Mouse (Mus musculus) embryonic facial prominence, embryonic 13.5 days (tissue): ENCODE results near the gene Phlda3. TPM values are rescaled to one million over a fixed set of nuclear protein-coding genes. Genes with fewer than 3 reads are reported as not detected.

Experiments used
- ATAC-seq: fragments of 200-750 bp; cut with Nextera tagmentation; 2 replicates; pipeline ENCODE4 v1.8.0; 2017; ENCODE audit warnings: low read depth; ENCODE audit not compliant: insufficient number of reproducible peaks, insufficient read depth, low FRiP score, low TSS enrichment
- H3K27ac ChIP-seq: fragments of 300-500 bp; sonication (generic); 2 replicates; pipeline ENCODE4 v1.5.1; 2015; ENCODE audit warnings: moderate library complexity, mild to moderate bottlenecking, inconsistent platforms
- H3K27me3 ChIP-seq: fragments of 300-500 bp; sonication (generic); 2 replicates; pipeline ENCODE4 v1.6.1; 2015; ENCODE audit warnings: mild to moderate bottlenecking, inconsistent platforms
- H3K36me3 ChIP-seq: fragments of 300-500 bp; sonication (generic); 2 replicates; pipeline ENCODE4 v1.6.1; 2015; ENCODE audit warnings: mild to moderate bottlenecking, inconsistent platforms
- H3K4me1 ChIP-seq: fragments of 300-500 bp; sonication (generic); 2 replicates; pipeline ENCODE4 v1.6.1; 2015; ENCODE audit warnings: inconsistent platforms
- H3K4me2 ChIP-seq: fragments of 300-500 bp; sonication (generic); 2 replicates; pipeline ENCODE4 v1.6.1; 2015; ENCODE audit warnings: moderate library complexity, mild to moderate bottlenecking, inconsistent platforms
- H3K4me3 ChIP-seq: fragments of 300-500 bp; sonication (generic); 2 replicates; pipeline ENCODE4 v1.5.1; 2015; ENCODE audit warnings: mild to moderate bottlenecking, inconsistent platforms
- H3K9ac ChIP-seq: fragments of 300-500 bp; sonication (generic); 2 replicates; pipeline ENCODE4 v1.6.1; 2015; ENCODE audit warnings: mild to moderate bottlenecking, inconsistent platforms
- H3K9me3 ChIP-seq: fragments of 300-500 bp; sonication (generic); 2 replicates; pipeline ENCODE4 v1.6.1; 2016; ENCODE audit warnings: inconsistent platforms
- WGBS: fragments of 180-500 bp; shearing (Covaris S2); methylation state at CpG from one replicate; pipeline ENCODE4 v1.1.7; 2015; ENCODE audit warnings: mixed read lengths; 5-methylcytosine and 5-hydroxymethylcytosine counted together
- polyA plus RNA-seq: library from polyadenylated mRNA; unstranded; fragments of >200 nt; fragmentation: Nextera tagmentation; extraction: Ambion mirVana; gene quantifications from 2 replicates; pipeline ENCODE4 v1.2.1, GENCODE M21; 2015

Gene Phlda3
- 78.0 and 85.6 TPM in 2 replicates for polyA plus RNA-seq

DNA sequence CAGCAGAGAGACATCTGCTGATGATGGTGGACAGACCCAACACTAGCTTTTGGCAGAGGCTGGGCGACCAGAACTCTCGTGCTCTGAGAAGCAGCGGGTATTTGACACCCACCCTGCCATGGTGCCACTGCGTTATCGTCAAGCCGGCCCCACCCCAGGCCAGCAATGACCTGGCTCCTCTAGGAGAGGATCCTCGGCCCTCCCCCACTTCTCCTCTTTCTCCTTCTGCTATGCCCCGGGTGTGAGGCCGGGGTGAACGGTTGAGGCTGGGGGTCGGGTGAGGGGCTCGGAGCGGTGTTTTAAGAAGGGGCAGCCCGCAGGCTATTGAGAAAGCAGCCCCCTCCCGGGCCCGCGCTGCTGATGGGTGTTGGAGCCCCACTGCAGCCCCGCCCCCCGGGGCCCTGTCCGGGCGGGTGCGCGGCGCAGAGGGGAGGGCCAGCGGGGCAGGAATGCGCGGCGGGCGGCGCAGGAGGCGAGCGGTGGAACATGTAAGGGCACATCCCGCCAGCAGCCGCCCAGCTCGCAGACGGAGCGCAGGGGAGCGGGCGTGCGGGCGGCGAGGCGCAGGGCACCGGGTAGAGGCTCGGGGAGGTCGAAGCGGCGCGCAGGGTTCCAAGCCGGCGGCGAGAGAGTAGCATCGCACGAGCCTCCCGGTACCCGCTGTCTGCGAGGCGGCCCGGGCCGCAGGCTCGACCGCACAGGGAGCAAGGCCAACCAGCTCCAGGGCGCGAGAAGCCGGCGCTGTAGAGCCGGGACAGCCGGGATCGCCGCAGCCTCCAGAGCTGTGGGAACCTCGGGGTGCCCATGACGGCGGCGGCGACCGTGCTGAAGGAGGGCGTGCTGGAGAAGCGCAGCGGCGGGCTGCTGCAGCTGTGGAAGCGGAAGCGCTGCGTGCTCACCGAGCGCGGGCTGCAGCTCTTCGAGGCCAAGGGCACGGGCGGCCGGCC lies at the start of gene Phlda3:
Gene Phlda3 (plus strand): TSS at position 475 of the 947 bp plus-strand sequence.
- Histone ChIP-seq H3K9me3 (no peaks in the 10 kb centered on the region), H3K9ac (peak within 1 kb of the TSS; percentile 95), H3K4me3 (peak within 1 kb of the TSS; percentile 81), H3K27me3 (no peaks in the 10 kb centered on the region), H3K36me3 (peaks cover 15% of the 10 kb centered on the region), H3K27ac (peak within 1 kb of the TSS; percentile 96), H3K4me1 (peaks cover 65% of the 10 kb centered on the region), H3K4me2 (peak within 1 kb of the TSS; percentile 87)
- ATAC-seq: peak; percentile 85
- WGBS: under 1% methylated on average over 79 of the region's 90 CpGs

DNA sequence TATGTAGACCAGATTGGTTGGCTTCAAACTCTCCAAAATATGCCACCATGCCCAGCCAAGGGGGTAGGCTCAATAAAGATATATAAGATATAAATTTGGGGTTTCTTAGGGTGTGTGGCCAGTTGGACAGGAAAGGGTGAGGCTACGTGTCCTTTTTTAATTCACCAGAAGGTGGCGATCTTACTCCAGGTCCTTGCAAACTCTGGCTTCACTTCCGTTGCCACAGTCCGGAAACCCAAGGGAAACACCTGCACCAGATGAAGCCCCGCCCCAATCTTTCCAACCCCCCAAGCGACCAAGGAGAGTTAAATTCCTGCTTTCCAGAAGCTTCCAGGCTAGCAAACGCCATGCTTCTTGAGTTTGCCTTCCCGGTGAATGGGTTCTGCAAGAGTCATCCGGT lies 46.4 kb upstream of the Phlda3 start:
- no peak for ATAC-seq
- H3K4me2 ChIP-seq: no peak overlapping the region

GRCm38 (mm10) chr1:135719983-135720382 lies 45.9 kb upstream of the Phlda3 start, which contains the start of gene Csrp1:
Gene Csrp1, plus strand, starts transcription at chr1:135720061.
- 67% methylated on average over 6 of the region's 6 CpGs for WGBS
- no peaks in the 10 kb centered on the region for H3K27me3 ChIP-seq
- 0 out of 2 replicates have a peak within 1 kb of the TSS, but pooled peaks have one; percentile 27 for H3K9ac ChIP-seq
- no peaks in the 10 kb centered on the region for H3K9me3 ChIP-seq
- no peak within 1 kb of the TSS for H3K27ac ChIP-seq
- no peak within 1 kb of the TSS for H3K4me3 ChIP-seq
- 0 out of 2 replicates have a peak, but pooled peaks have one; percentile 34 for ATAC-seq
- H3K4me1 ChIP-seq: peaks cover 3% of the 10 kb centered on the region
- H3K4me2 ChIP-seq: no peak within 1 kb of the TSS
- H3K36me3 ChIP-seq: no peaks in the 10 kb centered on the region

More for the DNA sequence above, 46.4 kb upstream of the Phlda3 start:
- Histone ChIP-seq H3K4me1 (peaks cover 4% of the 10 kb centered on the region), H3K9me3 (no peaks in the 10 kb centered on the region), H3K27me3 (no peaks in the 10 kb centered on the region), H3K4me3 (no peak overlapping the region), H3K36me3 (no peaks in the 10 kb centered on the region), H3K27ac (no peak overlapping the region), H3K9ac (no peak overlapping the region)
- WGBS: 17% methylated on average over 9 of the region's 9 CpGs

GRCm38 (mm10) chr1:135723016-135723415 lies 42.9 kb upstream of the Phlda3 start:
- Histone ChIP-seq H3K27me3 (no peaks in the 10 kb centered on the region), H3K9ac (no peak overlapping the region), H3K4me1 (peaks cover 6% of the 10 kb centered on the region), H3K4me2 (no peak overlapping the region), H3K4me3 (no peak overlapping the region), H3K36me3 (no peaks in the 10 kb centered on the region), H3K27ac (no peak overlapping the region), H3K9me3 (no peaks in the 10 kb centered on the region)
- WGBS: 63% methylated on average over 1 of the region's 1 CpGs
- no peak for ATAC-seq

DNA sequence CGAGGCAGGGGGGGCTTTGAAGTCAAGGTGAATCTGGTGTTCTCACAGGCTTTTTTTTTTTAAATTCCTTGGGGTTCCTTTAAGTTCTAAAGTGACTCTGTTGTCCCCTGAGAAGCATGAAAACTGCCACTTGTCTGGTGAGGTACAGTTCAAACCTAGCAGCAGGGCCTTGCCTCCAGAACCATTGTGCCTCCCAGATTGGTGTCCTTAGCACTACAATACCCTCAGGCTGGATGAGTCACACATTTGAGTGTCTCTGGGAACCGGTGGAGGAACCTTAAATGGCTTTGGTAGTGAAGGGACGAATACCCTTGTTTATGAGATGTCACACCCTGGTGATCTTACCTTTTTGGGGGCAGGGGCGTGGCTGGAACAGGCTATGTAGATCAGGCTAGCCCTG lies 41.8 kb upstream of the Phlda3 start:
- no peak overlapping the region for H3K4me3 ChIP-seq
- H3K4me2 ChIP-seq: no peak overlapping the region
- no peaks in the 10 kb centered on the region for H3K36me3 ChIP-seq
- H3K9me3 ChIP-seq: no peaks in the 10 kb centered on the region
- no peak for ATAC-seq
- 54% methylated on average over 4 of the region's 4 CpGs for WGBS
- peaks cover 13% of the 10 kb centered on the region for H3K4me1 ChIP-seq
- H3K9ac ChIP-seq: no peak overlapping the region
- no peak overlapping the region for H3K27ac ChIP-seq
- no peaks in the 10 kb centered on the region for H3K27me3 ChIP-seq

DNA sequence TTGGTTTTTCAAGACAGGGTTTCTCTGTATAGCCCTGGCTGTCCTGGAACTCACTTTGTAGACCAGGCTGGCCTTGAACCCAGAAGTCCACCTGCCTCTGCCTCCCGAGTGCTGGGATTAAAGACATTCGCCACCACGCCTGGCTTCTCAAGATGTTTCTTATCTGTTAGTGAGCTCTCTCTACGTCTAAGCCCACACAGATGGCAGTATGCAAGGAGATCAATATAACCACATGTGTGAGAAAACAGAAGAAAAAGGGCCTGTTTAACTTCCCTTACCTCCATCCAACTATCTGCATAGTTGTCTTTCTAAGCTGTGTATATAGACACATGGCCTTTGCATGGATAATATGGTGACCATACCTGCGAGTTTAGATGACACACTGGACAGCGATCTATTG lies 40.6 kb upstream of the Phlda3 start:
- H3K9ac ChIP-seq: no peak overlapping the region
- H3K36me3 ChIP-seq: no peaks in the 10 kb centered on the region
- ATAC-seq: no peak
- no peak overlapping the region for H3K27ac ChIP-seq
- no peaks in the 10 kb centered on the region for H3K27me3 ChIP-seq
- 85% methylated on average over 6 of the region's 6 CpGs for WGBS
- H3K4me2 ChIP-seq: no peak overlapping the region
- H3K4me1 ChIP-seq: peaks cover 20% of the 10 kb centered on the region
- no peaks in the 10 kb centered on the region for H3K9me3 ChIP-seq
- H3K4me3 ChIP-seq: no peak overlapping the region

DNA sequence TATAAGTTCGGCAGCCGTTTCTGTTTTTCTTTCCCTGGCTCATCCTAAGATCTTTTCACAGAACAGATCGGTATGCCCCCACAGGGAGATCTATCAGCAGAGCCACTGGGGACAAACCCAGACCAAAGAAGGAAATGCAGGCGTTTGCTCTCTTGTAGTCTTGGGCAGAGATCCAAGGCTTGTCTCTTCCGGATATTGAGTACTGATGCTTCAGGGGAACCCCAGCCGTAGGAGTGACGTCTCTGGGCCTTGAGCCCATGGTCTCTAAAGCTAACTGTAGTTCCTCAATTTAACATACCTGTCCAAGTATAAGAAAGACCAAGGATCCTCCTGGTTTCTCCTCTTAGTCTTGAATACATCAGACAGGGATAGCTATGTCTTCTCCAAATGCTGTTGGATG lies 40.0 kb upstream of the Phlda3 start:
- WGBS: 54% methylated on average over 7 of the region's 7 CpGs

DNA sequence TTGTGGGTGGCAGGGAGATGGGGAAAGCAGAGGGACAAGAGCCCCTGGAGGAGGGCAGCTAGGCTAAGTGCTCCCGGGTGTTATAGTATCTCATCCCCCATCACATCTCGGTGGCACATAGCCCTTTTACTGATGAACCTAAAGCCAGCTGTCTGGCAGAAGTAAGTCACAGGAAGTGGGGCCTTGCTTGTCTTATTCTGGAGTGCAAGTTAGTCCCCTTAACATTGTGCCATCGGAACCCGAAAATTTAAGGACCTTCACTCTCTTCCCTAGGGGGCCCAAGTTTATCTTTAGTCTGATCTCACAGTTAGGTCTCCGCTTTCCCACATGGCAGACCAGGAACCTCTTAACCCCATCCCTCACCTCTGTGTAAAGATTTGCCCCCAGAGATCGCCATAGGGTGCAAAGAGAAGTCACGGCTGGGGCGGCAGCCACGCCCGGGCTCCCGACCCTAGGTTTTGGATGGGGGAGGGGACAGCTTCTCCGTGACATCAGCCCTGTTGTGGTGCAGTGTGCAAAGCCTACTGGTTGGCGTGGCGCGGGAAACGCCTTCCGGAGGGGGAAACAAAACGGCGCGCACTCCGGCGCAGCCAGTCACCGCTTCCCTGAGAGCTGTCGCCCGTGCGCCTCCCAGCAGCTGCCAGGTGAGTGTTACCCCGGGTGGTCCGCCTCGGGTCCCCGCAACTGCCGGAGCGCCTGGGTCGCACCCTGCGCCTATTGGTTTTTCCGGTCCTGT lies 37.1 kb upstream of the Phlda3 start:
- H3K4me1 ChIP-seq: peaks cover 55% of the 10 kb centered on the region
- WGBS: under 1% methylated on average over 35 of the region's 35 CpGs
- peak overlapping the region; percentile 83 for H3K4me2 ChIP-seq

More for the DNA sequence above, 40.0 kb upstream of the Phlda3 start:
- Histone ChIP-seq H3K27me3 (no peaks in the 10 kb centered on the region), H3K4me2 (no peak overlapping the region), H3K4me1 (peaks cover 26% of the 10 kb centered on the region), H3K9ac (no peak overlapping the region), H3K4me3 (no peak overlapping the region), H3K27ac (no peak overlapping the region; the same call in 1 of the 2 replicates), H3K9me3 (no peaks in the 10 kb centered on the region), H3K36me3 (no peaks in the 10 kb centered on the region)
- no peak for ATAC-seq

DNA sequence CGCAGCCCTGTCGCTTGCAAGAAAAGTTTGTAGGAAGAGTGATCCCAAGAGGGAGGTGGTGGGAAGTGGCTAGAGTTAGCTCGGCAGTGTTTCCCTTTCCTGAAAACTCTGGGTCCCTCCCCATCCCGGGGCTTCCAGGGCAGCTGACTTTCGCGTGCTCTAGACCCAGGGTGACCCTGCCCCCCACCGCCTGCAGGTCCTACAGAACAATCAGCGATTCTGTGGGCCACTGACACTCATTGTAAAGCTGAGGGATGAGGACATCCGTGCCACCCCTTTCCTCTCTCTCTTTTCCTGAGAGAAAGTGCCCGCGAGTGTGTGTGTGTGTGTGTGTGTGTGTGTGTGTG lies 36.6 kb upstream of the Phlda3 start:
- Histone ChIP-seq H3K27ac (peak overlapping the region; percentile 80), H3K9me3 (no peaks in the 10 kb centered on the region), H3K4me3 (peak overlapping the region; percentile 64), H3K36me3 (no peaks in the 10 kb centered on the region), H3K4me1 (peaks cover 60% of the 10 kb centered on the region), H3K9ac (peak overlapping the region; percentile 84), H3K4me2 (peak overlapping the region; percentile 83), H3K27me3 (no peaks in the 10 kb centered on the region)
- 0% methylated on average over 11 of the region's 11 CpGs for WGBS
- no peak for ATAC-seq

More for the DNA sequence above, 37.1 kb upstream of the Phlda3 start:
- no peaks in the 10 kb centered on the region for H3K36me3 ChIP-seq
- H3K27ac ChIP-seq: peak overlapping the region; percentile 80
- no peaks in the 10 kb centered on the region for H3K9me3 ChIP-seq
- ATAC-seq: peak; percentile 63
- peak overlapping the region; percentile 84 for H3K9ac ChIP-seq
- H3K4me3 ChIP-seq: peak overlapping the region; percentile 64
- no peaks in the 10 kb centered on the region for H3K27me3 ChIP-seq

GRCm38 (mm10) chr1:135729821-135730220 lies 36.1 kb upstream of the Phlda3 start:
- H3K9me3 ChIP-seq: no peaks in the 10 kb centered on the region
- H3K4me2 ChIP-seq: peak overlapping the region; percentile 83
- H3K27ac ChIP-seq: peak overlapping the region; percentile 80
- H3K4me1 ChIP-seq: peaks cover 65% of the 10 kb centered on the region
- H3K9ac ChIP-seq: peak overlapping the region; percentile 84
- no peak for ATAC-seq
- 14% methylated on average over 4 of the region's 4 CpGs for WGBS
- H3K4me3 ChIP-seq: peak overlapping the region; percentile 64
- H3K27me3 ChIP-seq: no peaks in the 10 kb centered on the region
- no peaks in the 10 kb centered on the region for H3K36me3 ChIP-seq

- Histone ChIP-seq H3K27ac (peak overlapping the region; percentile 94), H3K4me1 (peaks cover 70% of the 10 kb centered on the region), H3K4me3 (peak overlapping the region; percentile 64), H3K9me3 (no peaks in the 10 kb centered on the region), H3K9ac (peak overlapping the region; percentile 84), H3K27me3 (no peaks in the 10 kb centered on the region), H3K36me3 (no peaks in the 10 kb centered on the region), H3K4me2 (peak overlapping the region; percentile 83)
- no peak for ATAC-seq
- whole genome bisulfite sequencing: 20% methylated on average over 3 of the region's 3 CpGs
Measured at GRCm38 (mm10) chr1:135730296-135730695, 35.6 kb upstream of the Phlda3 start.
